Mouse (Mus musculus) forebrain, embryonic 16.5 days (tissue): ENCODE measurements at regions not wholly inside any gene's neighbourhood (a gene's known extent, or its start where the extent isn't known, plus 50 kb on each side); places are given as distances from the start of the nearest gene placed in this dataset.
A peak's percentile ranks its signal among the peaks of the same experiment; 100 is the strongest.

ENCODE experiments used
- ATAC-seq: fragments of 200-750 bp; cut with Nextera tagmentation; 2 replicates; pipeline ENCODE4 v1.8.0; 2017; ENCODE audit warnings: mild to moderate bottlenecking, moderate library complexity
- H3K27ac ChIP-seq: fragments of 300-500 bp; sonication (generic); 2 replicates; pipeline ENCODE4 v1.5.1; 2014; ENCODE audit warnings: low read length, control low read depth
- H3K27me3 ChIP-seq: fragments of 300-500 bp; sonication (generic); replicated peaks from 2 replicates; pipeline ENCODE4 v1.6.1; 2014; ENCODE audit warnings: low read length; ENCODE audit not compliant: control insufficient read depth, insufficient read depth
- H3K36me3 ChIP-seq: fragments of 300-500 bp; sonication (generic); 2 replicates; pipeline ENCODE4 v1.6.1; 2014; ENCODE audit not compliant: control insufficient read depth, insufficient read depth
- H3K4me1 ChIP-seq: fragments of 300-500 bp; sonication (generic); replicated peaks from 2 replicates; pipeline ENCODE4 v1.6.1; 2014; ENCODE audit warnings: low read length; ENCODE audit not compliant: control insufficient read depth, insufficient read depth
- H3K4me2 ChIP-seq: fragments of 300-500 bp; sonication (generic); 2 replicates; pipeline ENCODE4 v1.6.1; 2014; ENCODE audit warnings: mild to moderate bottlenecking, low read length, control low read depth
- H3K4me3 ChIP-seq: fragments of 300-500 bp; sonication (generic); replicated peaks from 2 replicates; pipeline ENCODE4 v1.5.1; 2014; ENCODE audit warnings: mild to moderate bottlenecking, low read length, control low read depth
- H3K9ac ChIP-seq: fragments of 300-500 bp; sonication (generic); replicated peaks from 2 replicates; pipeline ENCODE4 v1.6.1; 2014; ENCODE audit warnings: low read depth, low read length, control low read depth
- H3K9me3 ChIP-seq: fragments of 300-500 bp; sonication (generic); 2 replicates; pipeline ENCODE4 v1.6.1; 2016; ENCODE audit warnings: low read length; ENCODE audit not compliant: control insufficient read depth
- WGBS: fragments of 180-500 bp; shearing (Covaris S2); extraction: QIAGEN DNeasy Blood & Tissue Kit; methylation state at CpG from one replicate; pipeline ENCODE4 v1.1.7; 2014; 5-methylcytosine and 5-hydroxymethylcytosine counted together

DNA sequence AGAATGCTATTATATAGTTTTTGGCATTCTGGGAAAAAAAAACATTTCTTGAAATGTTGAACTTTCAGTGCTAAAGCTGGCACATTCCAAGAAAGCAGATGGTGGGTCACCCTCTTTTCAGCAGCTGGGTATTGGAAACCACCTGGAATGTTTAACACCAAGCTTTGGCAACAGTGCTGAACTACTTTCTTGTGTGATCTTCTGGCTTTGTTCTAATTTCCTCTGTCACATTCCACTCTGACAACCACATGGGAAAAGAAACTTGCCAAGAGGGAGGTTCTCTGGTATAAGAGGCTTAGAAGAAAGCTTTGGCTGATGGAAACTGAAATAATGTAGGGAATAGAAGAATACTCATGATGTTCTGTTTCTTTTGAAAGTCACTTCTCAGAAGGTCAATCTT is 920.4 kb upstream of the Tenm4 start:
- Histone ChIP-seq H3K9me3 (no peaks in the 10 kb centered on the region), H3K27me3 (no peaks in the 10 kb centered on the region), H3K36me3 (no peaks in the 10 kb centered on the region), H3K4me2 (no peak overlapping the region), H3K27ac (no peak overlapping the region), H3K4me1 (peaks cover 5% of the 10 kb centered on the region; the same call in 1 of the 2 replicates), H3K4me3 (no peak overlapping the region), H3K9ac (no peak overlapping the region)
- peak; percentile 42 for ATAC-seq

DNA sequence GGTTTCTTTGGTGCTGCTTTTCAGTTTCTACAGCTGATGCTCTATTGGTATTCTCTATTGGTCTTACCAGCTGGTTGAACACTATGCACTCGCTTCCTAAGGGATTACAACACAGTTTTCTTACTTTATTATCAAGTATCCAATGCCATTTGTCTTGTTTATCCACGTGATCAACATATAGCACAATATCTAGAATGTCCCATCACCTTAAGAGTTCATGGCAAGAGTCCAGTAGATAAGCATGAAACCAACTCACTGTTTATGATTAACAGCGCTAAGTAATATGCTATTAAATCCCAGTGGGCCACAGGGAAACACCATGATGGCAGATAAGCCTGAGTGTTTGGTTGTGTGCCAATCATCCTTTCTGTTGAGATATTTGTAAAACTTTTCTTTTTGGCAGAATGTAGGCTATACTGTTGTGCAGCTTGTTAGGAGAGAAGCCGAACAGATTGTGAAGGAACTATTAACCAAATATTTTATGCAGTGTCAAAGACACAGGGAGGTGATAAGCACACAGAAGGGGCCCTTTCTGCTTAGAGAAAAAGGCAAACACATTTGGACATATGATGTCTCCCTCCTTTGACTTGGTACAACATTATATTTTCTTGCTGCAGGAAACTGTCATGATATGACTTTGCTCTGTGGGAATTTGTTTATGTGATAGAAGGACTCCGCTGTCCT is 917.0 kb upstream of the Tenm4 start:
- Histone ChIP-seq H3K4me1 (peaks cover 5% of the 10 kb centered on the region; the same call in 1 of the 2 replicates), H3K36me3 (no peaks in the 10 kb centered on the region), H3K4me2 (no peak overlapping the region), H3K4me3 (no peak overlapping the region), H3K9ac (no peak overlapping the region), H3K9me3 (no peaks in the 10 kb centered on the region), H3K27me3 (no peaks in the 10 kb centered on the region), H3K27ac (no peak overlapping the region)
- 47% methylated on average over 5 of the region's 5 CpGs for WGBS
- ATAC-seq, result peak; percentile 94

DNA sequence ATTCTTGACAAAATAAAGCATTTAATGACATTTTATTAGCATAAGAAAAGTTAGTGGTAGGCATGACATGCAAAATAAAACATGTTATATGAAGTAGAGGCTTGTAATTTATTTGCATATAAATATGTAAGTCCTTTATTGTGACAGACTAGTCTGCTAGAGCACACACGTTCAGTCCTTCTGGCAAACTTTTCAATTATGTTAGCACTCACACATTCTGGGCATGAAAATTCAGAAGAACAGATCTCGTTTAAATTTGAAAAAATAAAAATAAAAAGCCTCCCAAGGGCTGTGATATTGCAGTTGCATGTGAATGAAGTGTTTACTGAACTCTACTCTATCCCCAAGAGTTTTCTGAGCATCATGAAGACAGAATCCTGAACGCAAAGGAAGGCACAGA is 916.1 kb upstream of the Tenm4 start:
- H3K9me3 ChIP-seq, result no peaks in the 10 kb centered on the region
- H3K4me2 ChIP-seq, result no peak overlapping the region
- no peak overlapping the region for H3K9ac ChIP-seq
- ATAC-seq, result peak; percentile 81
- no peaks in the 10 kb centered on the region for H3K36me3 ChIP-seq
- no peak overlapping the region for H3K27ac ChIP-seq
- no peaks in the 10 kb centered on the region for H3K27me3 ChIP-seq
- H3K4me3 ChIP-seq, result no peak overlapping the region
- peaks cover 5% of the 10 kb centered on the region; the same call in 1 of the 2 replicates for H3K4me1 ChIP-seq
- WGBS, result 12% methylated on average over 3 of the region's 3 CpGs

DNA sequence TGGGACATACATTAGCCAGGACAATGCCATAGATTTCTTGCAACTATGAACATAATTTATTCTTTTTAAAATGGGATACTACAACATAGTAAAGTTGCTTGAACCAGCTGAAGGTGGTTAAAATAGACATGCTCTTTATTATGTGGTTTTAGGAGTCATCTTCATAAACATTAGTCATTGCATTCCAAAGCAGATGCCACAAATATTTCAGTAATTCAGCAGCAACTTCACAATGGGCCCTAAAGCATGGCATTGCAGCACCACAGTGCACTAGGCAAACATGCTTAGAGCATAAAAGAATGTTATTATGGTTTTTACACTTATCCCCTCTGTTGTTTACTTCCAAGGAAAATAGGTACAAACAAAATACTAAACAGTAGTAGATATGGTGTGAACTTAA is 915.3 kb upstream of the Tenm4 start:
- H3K4me3 ChIP-seq, result no peak overlapping the region
- no peak overlapping the region for H3K9ac ChIP-seq
- no peak for ATAC-seq
- H3K36me3 ChIP-seq, result no peaks in the 10 kb centered on the region
- H3K27ac ChIP-seq, result peak overlapping the region; percentile 44; the same call in 1 of the 2 replicates
- no peaks in the 10 kb centered on the region for H3K9me3 ChIP-seq
- H3K27me3 ChIP-seq, result no peaks in the 10 kb centered on the region
- H3K4me2 ChIP-seq, result no peak overlapping the region
- peaks cover 5% of the 10 kb centered on the region; the same call in 1 of the 2 replicates for H3K4me1 ChIP-seq

DNA sequence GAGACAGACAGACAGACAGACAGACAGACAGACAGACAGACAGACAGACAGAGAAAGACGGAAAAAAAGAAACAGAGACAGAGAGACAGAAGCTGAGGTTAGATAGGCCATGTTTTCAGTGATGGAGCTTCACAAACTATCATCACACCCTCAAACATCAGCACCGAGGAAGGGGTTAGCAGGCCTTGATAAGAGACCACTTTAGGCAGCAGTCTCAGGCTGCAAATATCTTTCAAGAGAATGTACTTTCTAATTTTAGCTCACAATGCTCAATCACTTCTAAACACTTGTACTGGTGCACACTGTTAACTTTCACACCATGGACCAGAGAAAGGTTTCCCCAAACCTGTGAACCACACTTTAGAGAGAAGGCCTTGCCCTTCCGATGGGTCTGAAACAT is 908.1 kb upstream of the Tenm4 start:
- WGBS, result 93% methylated on average over 3 of the region's 3 CpGs
- no peak overlapping the region for H3K9ac ChIP-seq
- H3K4me3 ChIP-seq, result no peak overlapping the region
- no peaks in the 10 kb centered on the region for H3K9me3 ChIP-seq
- H3K36me3 ChIP-seq, result no peaks in the 10 kb centered on the region
- H3K4me1 ChIP-seq, result no peaks in the 10 kb centered on the region
- no peak overlapping the region for H3K27ac ChIP-seq
- ATAC-seq, result no peak
- H3K4me2 ChIP-seq, result no peak overlapping the region
- no peaks in the 10 kb centered on the region for H3K27me3 ChIP-seq

DNA sequence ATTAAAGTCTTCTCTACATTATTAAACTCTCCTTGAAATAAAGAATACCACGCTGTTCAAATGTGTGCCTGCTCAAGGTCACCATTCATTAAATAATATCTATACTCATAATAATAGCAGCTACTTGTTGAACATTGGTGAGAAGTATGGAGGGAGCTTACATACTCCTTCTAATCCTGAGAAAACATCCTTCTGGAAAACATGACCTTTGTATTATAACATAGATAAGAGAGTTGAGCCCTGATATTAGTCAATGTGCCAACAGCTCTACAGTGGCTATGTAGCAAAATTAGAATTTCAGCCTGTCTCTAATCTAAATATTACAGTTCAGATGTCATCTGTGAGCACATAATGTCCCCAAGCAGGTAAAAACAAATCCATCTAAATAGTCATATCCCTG is 893.8 kb upstream of the Tenm4 start:
- WGBS, result 96% methylated on average over 1 of the region's 1 CpGs
- no peak for ATAC-seq

DNA sequence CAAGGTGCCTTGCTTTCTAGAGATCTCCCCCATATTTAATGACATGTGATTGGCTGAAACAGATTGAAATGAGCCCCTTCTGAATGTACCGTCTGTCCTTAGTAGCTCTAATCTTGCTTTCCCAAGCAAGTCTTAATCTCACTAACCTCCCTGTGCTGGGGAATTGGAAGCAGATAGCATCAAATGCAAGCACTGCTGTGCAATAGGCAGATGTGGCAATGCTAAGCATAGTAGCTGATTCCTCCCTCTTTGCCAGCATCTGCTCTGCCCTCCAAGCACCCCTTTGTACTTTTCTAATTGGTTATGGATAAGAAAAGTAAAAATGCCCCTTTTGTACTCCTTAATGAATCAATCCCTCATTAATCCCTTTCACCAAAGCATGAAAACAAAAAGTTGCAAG is 857.4 kb upstream of the Tenm4 start:
- 7% methylated on average over 1 of the region's 1 CpGs for WGBS
- Histone ChIP-seq H3K4me3 (no peak overlapping the region), H3K27ac (no peak overlapping the region), H3K9ac (no peak overlapping the region), H3K27me3 (no peaks in the 10 kb centered on the region), H3K36me3 (no peaks in the 10 kb centered on the region), H3K4me1 (no peaks in the 10 kb centered on the region), H3K4me2 (no peak overlapping the region), H3K9me3 (no peaks in the 10 kb centered on the region)
- ATAC-seq, result no peak

More for the DNA sequence above, 893.8 kb upstream of the Tenm4 start:
- Histone ChIP-seq H3K36me3 (no peaks in the 10 kb centered on the region), H3K9ac (no peak overlapping the region), H3K4me3 (no peak overlapping the region), H3K4me1 (no peaks in the 10 kb centered on the region), H3K27ac (no peak overlapping the region), H3K27me3 (no peaks in the 10 kb centered on the region), H3K9me3 (no peaks in the 10 kb centered on the region), H3K4me2 (no peak overlapping the region)

DNA sequence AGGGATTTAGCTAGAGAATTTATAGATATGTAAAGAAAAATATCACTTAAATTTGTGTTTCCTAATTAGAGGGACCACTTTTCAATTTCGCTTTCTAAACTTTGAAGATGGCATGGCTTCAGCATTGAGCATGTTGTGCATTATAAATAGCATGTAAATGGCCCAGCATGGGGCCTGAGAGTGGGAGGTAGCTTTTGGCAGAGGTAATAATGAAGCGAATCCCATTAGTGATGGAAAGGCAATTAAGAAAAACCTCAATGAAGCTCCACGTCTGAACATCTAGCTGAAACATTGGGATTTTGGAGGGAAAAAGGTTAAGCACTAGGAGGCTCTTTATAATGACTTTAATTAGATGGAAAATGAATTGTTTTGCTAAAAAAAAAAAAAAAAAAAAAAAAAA is 848.0 kb upstream of the Tenm4 start:
- ATAC-seq, result peak; percentile 55; the same call in 1 of the 2 replicates
- H3K4me2 ChIP-seq, result no peak overlapping the region

DNA sequence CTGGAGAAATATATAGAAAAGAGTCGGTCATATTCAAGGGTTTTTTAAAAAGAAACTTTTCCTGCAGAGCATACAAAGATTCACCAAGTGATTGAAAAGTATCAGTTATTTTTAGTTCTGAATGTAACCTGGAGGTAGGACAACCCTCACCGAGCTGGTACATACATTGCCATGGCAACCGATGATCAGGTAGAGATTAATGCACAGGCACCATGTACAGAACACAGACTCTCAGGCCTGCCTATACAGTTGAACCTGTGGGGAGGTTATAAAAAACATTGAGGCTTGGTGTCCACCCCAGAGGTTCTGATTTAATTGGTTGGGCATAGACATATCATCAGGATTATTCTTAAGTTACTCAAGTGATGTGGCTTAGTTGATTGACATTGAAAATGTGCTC is 846.1 kb upstream of the Tenm4 start:
- Histone ChIP-seq H3K27me3 (no peaks in the 10 kb centered on the region), H3K4me2 (no peak overlapping the region), H3K36me3 (no peaks in the 10 kb centered on the region), H3K4me3 (no peak overlapping the region), H3K4me1 (no peaks in the 10 kb centered on the region), H3K9me3 (no peaks in the 10 kb centered on the region), H3K27ac (no peak overlapping the region), H3K9ac (no peak overlapping the region)
- 90% methylated on average over 3 of the region's 3 CpGs for WGBS
- ATAC-seq, result no peak

More for the DNA sequence above, 848.0 kb upstream of the Tenm4 start:
- Histone ChIP-seq H3K9ac (no peak overlapping the region), H3K27me3 (no peaks in the 10 kb centered on the region), H3K36me3 (no peaks in the 10 kb centered on the region), H3K4me3 (no peak overlapping the region), H3K27ac (no peak overlapping the region), H3K4me1 (no peaks in the 10 kb centered on the region), H3K9me3 (no peaks in the 10 kb centered on the region)
- 6% methylated on average over 3 of the region's 3 CpGs for WGBS

DNA sequence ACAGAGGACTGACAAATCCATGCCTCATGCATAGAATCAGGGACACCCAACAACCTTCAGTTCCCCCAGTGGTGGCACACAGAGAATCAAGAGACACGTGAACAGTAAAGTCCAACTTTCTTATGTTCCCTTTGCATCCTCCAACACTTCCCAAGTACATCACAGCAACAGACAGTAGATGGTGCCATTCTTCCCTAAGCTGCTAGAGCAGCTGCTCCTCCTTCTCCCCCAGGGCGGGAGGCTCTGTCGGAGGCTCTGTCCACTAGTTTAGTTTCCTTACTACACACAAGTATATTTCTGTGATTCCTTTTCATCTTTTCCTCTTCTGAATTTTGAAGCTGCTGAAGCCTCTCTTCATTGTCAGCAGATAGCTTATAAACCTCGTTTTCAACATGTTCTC is 839.0 kb upstream of the Tenm4 start:
- 21% methylated on average over 4 of the region's 4 CpGs for WGBS
- H3K4me3 ChIP-seq, result no peak overlapping the region

More for the DNA sequence above, 839.0 kb upstream of the Tenm4 start:
- no peak overlapping the region for H3K4me2 ChIP-seq
- no peak overlapping the region for H3K27ac ChIP-seq
- no peaks in the 10 kb centered on the region for H3K36me3 ChIP-seq
- H3K27me3 ChIP-seq, result no peaks in the 10 kb centered on the region
- 0 out of 2 replicates have a peak, but pooled peaks cover 2% of the 10 kb centered on the region for H3K4me1 ChIP-seq
- no peaks in the 10 kb centered on the region for H3K9me3 ChIP-seq
- ATAC-seq, result 0 out of 2 replicates have a peak, but pooled peaks have one; percentile 49
- H3K9ac ChIP-seq, result no peak overlapping the region
